Mouse (Mus musculus): ENCODE data around the gene Psmc3ip.

DNA sequence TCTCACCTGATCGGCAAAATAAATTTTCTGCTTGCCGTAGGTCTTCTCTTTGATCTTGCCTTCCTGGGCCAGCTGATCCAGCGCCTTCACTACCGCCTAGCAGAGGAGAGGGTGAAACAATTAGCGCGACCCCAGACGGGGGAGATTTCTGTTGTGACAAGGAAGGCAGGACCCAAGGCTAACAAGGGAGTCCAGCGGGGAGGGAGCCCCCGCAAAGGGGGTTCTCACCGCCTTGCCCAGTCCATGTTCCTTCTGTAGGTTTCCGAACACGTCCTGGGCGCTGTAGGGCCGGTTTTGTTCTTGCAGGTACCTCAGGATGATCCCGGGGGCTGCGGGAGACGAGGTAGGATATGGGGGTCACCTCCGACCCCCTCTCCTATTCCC, 314 bp downstream of the Psmc3ip start:
- TF ChIP-seq CTCF (IDR thresholded peaks at IDR 0.05; ENCODE audit: borderline replicate concordance, insufficient read depth, low read length) = no peak
- TF ChIP-seq POLR2A (IDR thresholded peaks at IDR 0.05; ENCODE audit: low read depth, low read length) = no peak
